Mouse (Mus musculus) adrenal gland, adult 18-20 months (tissue): ENCODE data around the gene Rsbn1l. TPM values are rescaled to one million over a fixed set of nuclear protein-coding genes. Genes with fewer than 3 reads are reported as not detected.

Experiments used
- DNase-seq, 2 experiments: peaks; one replicate each; pipeline ENCODE4 v3.0.0; 2021 to 2022; ENCODE audit warnings: low spot score in 2 of 2
- total RNA-seq, 2 experiments: library from RNA; stranded (reverse); gene quantifications; 1 replicate in 1 of 2; 2 replicates in 1 of 2; pipeline ENCODE4 v1.2.3; 2021

Rsbn1l gene
- total RNA-seq, 2 experiments from 2014 or later: 11.9 to 13.4 TPM

GRCm38 (mm10) chr5:20843405-20843804 is 112.8 kb downstream of the Rsbn1l start:
- DNase-seq: no peak

Other genes starting within 250 kb of the Rsbn1l start
- gene Phtf2, start 74.3 kb downstream of the Rsbn1l start, total RNA-seq: 10 to 100 TPM in 1 of 2 experiments, 1 to 10 TPM in 1; 8.2 to 11.1 TPM
- 10 to 100 TPM; 17.4 to 20.1 TPM for gene Tmem60, start 74.2 kb downstream of the Rsbn1l start, total RNA-seq
- 10 to 100 TPM; 54.9 to 55.1 TPM for gene Ptpn12, start 99.5 kb upstream of the Rsbn1l start, total RNA-seq
- 1 to 10 TPM; 5.0 TPM for gene Gsap, start 229.9 kb upstream of the Rsbn1l start, total RNA-seq